Comparison of ENCODE assay signal across 10 mouse cellular contexts in genomic region chr8:108594361-108595060, GRCm38 (mm10).
DNase-seq lines count a peak whose midpoint lies in the region; ATAC-seq and TF ChIP-seq lines count a peak whose summit lies in the region.
"Had no signal": no experiment of that assay in that cellular context is flagged by ENCODE, and none has a peak within 500 bp of the region (broad histone marks: within the 10 kb centered on the region; RNA-seq: fewer than 3 reads in every experiment).

No protein-coding gene starts in this region.

- DNase-seq in hindbrain, embryonic 10.5 days (ENCODE audit: low spot score) = peak; percentile 31
- DNase-seq in hindbrain, postnatal 0 days (ENCODE audit: low spot score) = no peak
- DNase-seq in midbrain, embryonic 14.5 days = no peak
- no peak for DNase-seq in midbrain, embryonic 11.5 days (ENCODE audit: low spot score, missing footprints)
- DNase-seq in urinary bladder, postnatal 4 days (ENCODE audit: low spot score in 2 of 2) = no peak
- no peak for DNase-seq in frontal cortex, adult 2 months (ENCODE audit: extremely low spot score in 1 of 2, low spot score in 1 of 2)
- DNase-seq: kidney, postnatal 25 days had no signal

- ATAC-seq in hindbrain, postnatal 0 days = no peak
- ATAC-seq in midbrain, embryonic 14.5 days (ENCODE audit: low FRiP score, low TSS enrichment) = no peak
- no peak for ATAC-seq in midbrain, embryonic 11.5 days (ENCODE audit: low FRiP score)
- ATAC-seq in forebrain, embryonic 15.5 days (replicated peaks) = no peak
- no peak for ATAC-seq in stomach, embryonic 15.5 days (ENCODE audit: insufficient read depth, low FRiP score, low read depth)

- whole genome bisulfite sequencing in hindbrain, embryonic 10.5 days = 39% methylated on average over 9 of the region's 9 CpGs
- WGBS in hindbrain, postnatal 0 days = 39% methylated on average over 9 of the region's 9 CpGs
- 58% methylated on average over 9 of the region's 9 CpGs for WGBS in midbrain, embryonic 14.5 days
- 63% methylated on average over 9 of the region's 9 CpGs for WGBS in midbrain, embryonic 11.5 days
- WGBS in forebrain, embryonic 15.5 days = 38% methylated on average over 9 of the region's 9 CpGs
- WGBS in stomach, embryonic 15.5 days = 46% methylated on average over 9 of the region's 9 CpGs

- H3K4me2 ChIP-seq in hindbrain, postnatal 0 days (ENCODE audit: low read depth, low read length) = no peak overlapping the region
- H3K4me2 ChIP-seq in midbrain, embryonic 14.5 days (ENCODE audit: low read length) = no peak overlapping the region
- H3K4me2 ChIP-seq in midbrain, embryonic 11.5 days = no peak overlapping the region
- no peak overlapping the region for H3K4me2 ChIP-seq in forebrain, embryonic 15.5 days (replicated peaks)
- H3K4me2 ChIP-seq in stomach, embryonic 15.5 days = no peak overlapping the region
- H3K4me2 ChIP-seq: neural tube, embryonic 12.5 days had no signal

- H3K4me1 ChIP-seq in hindbrain, embryonic 10.5 days (replicated peaks) = peaks cover 37% of the 10 kb centered on the region
- H3K4me1 ChIP-seq in hindbrain, postnatal 0 days (ENCODE audit: insufficient read depth, low read length) = 0 out of 2 replicates have a peak, but pooled peaks cover 5% of the 10 kb centered on the region
- 0 out of 2 replicates have a peak, but pooled peaks cover 5% of the 10 kb centered on the region for H3K4me1 ChIP-seq in midbrain, embryonic 14.5 days (ENCODE audit: control insufficient read depth, insufficient read depth, low read length)
- peaks cover 11% of the 10 kb centered on the region for H3K4me1 ChIP-seq in midbrain, embryonic 11.5 days (ENCODE audit: control insufficient read depth, insufficient read depth, low read length)
- peaks cover 17% of the 10 kb centered on the region for H3K4me1 ChIP-seq in forebrain, embryonic 15.5 days
- H3K4me1 ChIP-seq in stomach, embryonic 15.5 days = peaks cover 15% of the 10 kb centered on the region

- H3K36me3 ChIP-seq in hindbrain, embryonic 10.5 days = no peaks in the 10 kb centered on the region
- H3K36me3 ChIP-seq in hindbrain, postnatal 0 days (ENCODE audit: insufficient read depth, low read length) = no peaks in the 10 kb centered on the region
- no peaks in the 10 kb centered on the region for H3K36me3 ChIP-seq in midbrain, embryonic 14.5 days (ENCODE audit: control insufficient read depth, insufficient read depth, low read length)
- no peaks in the 10 kb centered on the region for H3K36me3 ChIP-seq in midbrain, embryonic 11.5 days (ENCODE audit: control insufficient read depth, insufficient read depth, low read length)
- H3K36me3 ChIP-seq in forebrain, embryonic 15.5 days = no peaks in the 10 kb centered on the region
- no peaks in the 10 kb centered on the region for H3K36me3 ChIP-seq in stomach, embryonic 15.5 days
- H3K36me3 ChIP-seq: neural tube, embryonic 12.5 days had no signal

- H3K9me3 ChIP-seq in hindbrain, embryonic 10.5 days = no peaks in the 10 kb centered on the region
- H3K9me3 ChIP-seq in hindbrain, postnatal 0 days (ENCODE audit: low read length) = no peaks in the 10 kb centered on the region
- no peaks in the 10 kb centered on the region for H3K9me3 ChIP-seq in midbrain, embryonic 14.5 days (ENCODE audit: control insufficient read depth, low read length)
- no peaks in the 10 kb centered on the region for H3K9me3 ChIP-seq in midbrain, embryonic 11.5 days (ENCODE audit: control insufficient read depth, low read length)
- H3K9me3 ChIP-seq in forebrain, embryonic 15.5 days = no peaks in the 10 kb centered on the region
- H3K9me3 ChIP-seq in stomach, embryonic 15.5 days = no peaks in the 10 kb centered on the region
- H3K9me3 ChIP-seq: neural tube, embryonic 12.5 days had no signal

- no peaks in the 10 kb centered on the region for H3K27me3 ChIP-seq in hindbrain, embryonic 10.5 days (ENCODE audit: insufficient read depth, poor library complexity, severe bottlenecking)
- H3K27me3 ChIP-seq in hindbrain, postnatal 0 days (ENCODE audit: insufficient read depth, low read length) = no peaks in the 10 kb centered on the region
- H3K27me3 ChIP-seq in midbrain, embryonic 14.5 days (ENCODE audit: control insufficient read depth, insufficient read depth, low read length) = no peaks in the 10 kb centered on the region
- no peaks in the 10 kb centered on the region for H3K27me3 ChIP-seq in midbrain, embryonic 11.5 days (ENCODE audit: control insufficient read depth, insufficient read depth, low read length)
- no peaks in the 10 kb centered on the region for H3K27me3 ChIP-seq in forebrain, embryonic 15.5 days
- no peaks in the 10 kb centered on the region for H3K27me3 ChIP-seq in stomach, embryonic 15.5 days (replicated peaks)

- no peak for TF ChIP-seq CTCF in hindbrain, postnatal 0 days (IDR thresholded peaks at IDR 0.05; ENCODE audit: low read depth)

- H3K9ac ChIP-seq in hindbrain, postnatal 0 days (replicated peaks; ENCODE audit: low read length) = no peak overlapping the region
- H3K9ac ChIP-seq in midbrain, embryonic 14.5 days (replicated peaks; ENCODE audit: low read length) = no peak overlapping the region
- no peak overlapping the region for H3K9ac ChIP-seq in midbrain, embryonic 11.5 days (ENCODE audit: low read length)
- H3K9ac ChIP-seq in forebrain, embryonic 15.5 days (replicated peaks) = no peak overlapping the region
- H3K9ac ChIP-seq in stomach, embryonic 15.5 days = no peak overlapping the region
- H3K9ac ChIP-seq: neural tube, embryonic 12.5 days had no signal

- H3K4me3 ChIP-seq in hindbrain, embryonic 10.5 days = no peak overlapping the region
- no peak overlapping the region for H3K4me3 ChIP-seq in hindbrain, postnatal 0 days (ENCODE audit: low read length)
- H3K4me3 ChIP-seq in midbrain, embryonic 14.5 days (replicated peaks; ENCODE audit: low read depth, low read length) = no peak overlapping the region
- no peak overlapping the region for H3K4me3 ChIP-seq in midbrain, embryonic 11.5 days (ENCODE audit: low read depth, low read length)
- H3K4me3 ChIP-seq in forebrain, embryonic 15.5 days = no peak overlapping the region
- no peak overlapping the region for H3K4me3 ChIP-seq in stomach, embryonic 15.5 days (replicated peaks)
- H3K4me3 ChIP-seq: neural tube, embryonic 12.5 days had no signal

- H3K27ac ChIP-seq in hindbrain, embryonic 10.5 days = peak overlapping the region; percentile 19; the same call in 1 of the 2 replicates
- H3K27ac ChIP-seq in hindbrain, postnatal 0 days = no peak overlapping the region
- peak overlapping the region; percentile 33; the same call in 1 of the 2 replicates for H3K27ac ChIP-seq in midbrain, embryonic 14.5 days (replicated peaks; ENCODE audit: low read depth, low read length)
- no peak overlapping the region for H3K27ac ChIP-seq in midbrain, embryonic 11.5 days (ENCODE audit: low read depth, low read length)
- 0 out of 2 replicates have a peak overlapping the region, but pooled peaks have one; percentile 23 for H3K27ac ChIP-seq in forebrain, embryonic 15.5 days (replicated peaks)
- peak overlapping the region; percentile 57; the same call in 1 of the 2 replicates for H3K27ac ChIP-seq in stomach, embryonic 15.5 days
- H3K27ac ChIP-seq: neural tube, embryonic 12.5 days had no signal

Comparison
In these comparisons a context has a peak if more than half of its experiments do, and no peak if none do; other contexts are left out.
1. H3K27ac ChIP-seq: peak in hindbrain, embryonic 10.5 days (single experiment), midbrain, embryonic 14.5 days (single experiment), forebrain, embryonic 15.5 days (single experiment) and stomach, embryonic 15.5 days (single experiment); none in hindbrain, postnatal 0 days (single experiment) and midbrain, embryonic 11.5 days (single experiment).